Mouse (Mus musculus): ENCODE data around the gene Itga6.

DNA sequence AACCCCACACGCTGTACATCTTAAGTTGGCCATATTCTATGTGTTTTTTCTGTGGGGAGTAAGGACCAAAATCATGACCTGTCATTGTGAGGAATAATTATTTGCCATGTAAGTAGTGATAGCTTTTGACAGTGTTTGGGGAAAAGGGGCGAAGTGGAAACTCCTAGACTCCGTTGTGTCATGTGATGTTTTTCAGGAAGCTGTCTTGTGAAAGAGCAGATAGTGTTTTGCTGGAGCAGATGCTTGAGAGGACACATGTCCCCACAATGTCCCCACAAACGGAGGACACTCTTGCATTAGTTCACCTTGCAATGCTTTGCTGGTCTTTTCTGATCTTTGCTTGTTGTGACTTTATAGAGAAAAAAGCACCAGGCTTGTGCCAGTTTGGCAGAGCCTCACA, 7.7 kb downstream of the Itga6 start:
- TF ChIP-seq POLR2A (IDR thresholded peaks at IDR 0.05; ENCODE audit: low read depth, low read length) (no peak), CTCF (IDR thresholded peaks at IDR 0.05; ENCODE audit: extremely low read depth, insufficient read depth, insufficient read length, insufficient replicate concordance) (no peak)
